Mouse (Mus musculus) embryonic facial prominence, embryonic 11.5 days (tissue): Measurements from ENCODE around the gene Flywch1. TPM values are rescaled to one million over a fixed set of nuclear protein-coding genes. Genes with fewer than 3 reads are reported as not detected.

Source experiments
- ATAC-seq: fragments of 200-750 bp; cut with Nextera tagmentation; replicated peaks from 2 replicates; pipeline ENCODE4 v1.8.0; 2017; ENCODE audit warnings: low read depth; ENCODE audit not compliant: insufficient number of reproducible peaks, low FRiP score, low TSS enrichment
- DNase-seq: peaks from one replicate; pipeline ENCODE4 v3.0.0-alpha.2; 2015; ENCODE audit warnings: low spot score
- H3K27ac ChIP-seq: fragments of 300-500 bp; sonication (generic); replicated peaks from 2 replicates; pipeline ENCODE4 v1.5.1; 2014; ENCODE audit warnings: mild to moderate bottlenecking, low read depth, low read length, control low read depth
- H3K27me3 ChIP-seq: fragments of 300-500 bp; sonication (generic); 2 replicates; pipeline ENCODE4 v1.6.1; 2014; ENCODE audit warnings: mild to moderate bottlenecking, low read length, moderate library complexity, mixed read lengths; ENCODE audit not compliant: control insufficient read depth, insufficient read depth
- H3K36me3 ChIP-seq: fragments of 300-500 bp; sonication (generic); replicated peaks from 2 replicates; pipeline ENCODE4 v1.6.1; 2014; ENCODE audit warnings: low read depth, mild to moderate bottlenecking, low read length, moderate library complexity, mixed read lengths; ENCODE audit not compliant: control insufficient read depth, insufficient read depth
- H3K4me1 ChIP-seq: fragments of 300-500 bp; sonication (generic); 2 replicates; pipeline ENCODE4 v1.6.1; 2014; ENCODE audit warnings: low read length, mixed read lengths; ENCODE audit not compliant: control insufficient read depth, insufficient read depth
- H3K4me2 ChIP-seq: fragments of 300-500 bp; sonication (generic); 2 replicates; pipeline ENCODE4 v1.6.1; 2014; ENCODE audit warnings: low read depth, mild to moderate bottlenecking, control low read depth, low read length, moderate library complexity
- H3K4me3 ChIP-seq: fragments of 300-500 bp; sonication (generic); 2 replicates; pipeline ENCODE4 v1.5.1; 2014; ENCODE audit warnings: low read depth, low read length, control low read depth
- H3K9ac ChIP-seq: fragments of 300-500 bp; sonication (generic); replicated peaks from 2 replicates; pipeline ENCODE4 v1.6.1; 2014; ENCODE audit warnings: mild to moderate bottlenecking, control low read depth, low read length
- H3K9me3 ChIP-seq: fragments of 300-500 bp; sonication (generic); replicated peaks from 2 replicates; pipeline ENCODE4 v1.6.1; 2016; ENCODE audit warnings: mild to moderate bottlenecking, low read length, inconsistent platforms, mixed read lengths; ENCODE audit not compliant: control insufficient read depth
- WGBS: fragments of 180-500 bp; shearing (Covaris S2); extraction: QIAGEN DNeasy Blood & Tissue Kit; methylation state at CpG from one replicate; pipeline ENCODE4 v1.1.7; 2014; 5-methylcytosine and 5-hydroxymethylcytosine counted together
- polyA plus RNA-seq: library from polyadenylated mRNA; unstranded; fragments of >200 nt; fragmentation: Nextera tagmentation; extraction: Ambion mirVana; gene quantifications from 2 replicates; pipeline ENCODE4 v1.2.1, GENCODE M21; 2014

Gene Flywch1
- polyA plus RNA-seq, 1 experiment from 2014 or later = 88.3 TPM

DNA sequence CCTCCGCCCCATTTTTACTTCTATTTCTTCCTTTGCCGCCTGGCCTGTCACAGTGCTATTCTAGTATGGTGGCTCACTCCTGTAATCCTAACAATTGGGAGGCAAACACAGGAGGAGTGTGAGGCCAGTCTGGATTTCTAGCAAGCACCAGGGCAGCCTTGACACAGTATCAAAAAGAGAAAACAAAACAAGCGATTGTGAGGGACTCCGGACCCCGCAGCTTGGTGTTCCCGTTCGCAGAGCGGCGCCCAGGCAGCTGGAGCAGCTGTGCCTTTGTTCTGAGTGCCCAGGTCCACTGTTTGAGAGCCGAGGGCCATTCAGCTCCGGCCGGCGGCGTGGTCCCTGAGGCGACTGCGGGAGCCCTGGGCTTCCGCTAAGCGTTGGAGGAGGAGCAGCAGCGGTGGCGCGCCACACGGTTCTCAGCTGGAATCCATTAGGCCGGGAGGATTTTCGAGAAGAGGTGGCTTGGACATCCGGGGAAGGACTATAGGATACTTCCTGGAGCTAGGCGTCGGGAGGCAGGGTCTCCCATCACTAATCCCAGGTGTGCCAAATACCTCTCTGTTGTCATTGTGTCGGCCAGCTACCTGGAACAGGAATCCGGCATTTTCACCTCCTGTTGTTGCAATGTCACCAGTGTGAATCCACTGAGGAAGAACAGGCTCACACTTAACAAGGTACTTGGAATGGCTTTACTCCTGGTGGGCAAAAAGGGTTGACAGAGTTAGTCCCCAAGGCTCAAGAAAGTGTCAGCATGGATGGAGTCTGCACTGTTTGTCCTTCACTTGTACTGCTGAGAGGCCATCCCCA lies 19.1 kb upstream of the Flywch1 start, which contains the start of gene Srrm2:
TSS of gene Srrm2 (plus strand) at position 264 of the 810 bp plus-strand sequence.
- Histone ChIP-seq H3K4me3 (peak within 1 kb of the TSS; percentile 34), H3K4me1 (no peaks in the 10 kb centered on the region), H3K27me3 (no peaks in the 10 kb centered on the region), H3K36me3 (no peaks in the 10 kb centered on the region), H3K9me3 (no peaks in the 10 kb centered on the region), H3K9ac (peak within 1 kb of the TSS; percentile 68), H3K4me2 (peak within 1 kb of the TSS; percentile 57), H3K27ac (peak within 1 kb of the TSS; percentile 87)
- peak; percentile 54 for ATAC-seq
- 1% methylated on average over 29 of the region's 29 CpGs for WGBS
- DNase-seq = peak; percentile 88

GRCm38 (mm10) chr17:23789749-23790268 lies 18.4 kb upstream of the Flywch1 start:
- Histone ChIP-seq H3K27ac (peak overlapping the region; percentile 87; the same call in 1 of the 2 replicates), H3K36me3 (no peaks in the 10 kb centered on the region), H3K9me3 (no peaks in the 10 kb centered on the region), H3K27me3 (no peaks in the 10 kb centered on the region), H3K4me1 (no peaks in the 10 kb centered on the region), H3K9ac (peak overlapping the region; percentile 68), H3K4me2 (peak overlapping the region; percentile 57), H3K4me3 (peak overlapping the region; percentile 34)
- DNase-seq (peak; percentile 8), ATAC-seq (no peak)
- WGBS = 11% methylated on average over 8 of the region's 8 CpGs

GRCm38 (mm10) chr17:23788973-23789372 lies 17.6 kb upstream of the Flywch1 start:
- Histone ChIP-seq H3K9ac (no peak overlapping the region), H3K27ac (no peak overlapping the region), H3K4me3 (no peak overlapping the region), H3K36me3 (no peaks in the 10 kb centered on the region), H3K4me2 (no peak overlapping the region), H3K27me3 (no peaks in the 10 kb centered on the region), H3K9me3 (no peaks in the 10 kb centered on the region), H3K4me1 (no peaks in the 10 kb centered on the region)
- ATAC-seq = no peak
- 90% methylated on average over 4 of the region's 4 CpGs for WGBS
- no peak for DNase-seq

DNA sequence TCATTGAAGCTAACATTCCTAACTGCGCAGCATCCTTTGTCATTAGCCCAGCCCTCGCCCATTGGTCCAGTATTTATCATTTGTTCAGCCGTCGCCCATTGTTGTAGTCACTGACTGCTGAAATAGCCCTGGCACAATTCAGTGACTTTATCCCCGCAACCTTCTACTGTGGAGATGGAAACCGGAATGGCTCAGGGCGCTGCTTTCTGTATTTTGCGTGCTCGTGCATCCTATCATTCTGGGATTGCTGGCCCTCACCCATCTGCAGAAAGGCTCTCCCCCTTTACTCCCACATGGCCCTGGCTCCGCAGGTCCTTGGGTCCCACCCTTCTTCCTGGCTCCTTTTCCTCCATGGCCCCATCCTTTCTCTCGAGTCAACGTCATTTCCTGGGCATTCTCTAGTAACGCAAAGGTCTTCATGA lies 15.1 kb upstream of the Flywch1 start:
- Histone ChIP-seq H3K36me3 (no peaks in the 10 kb centered on the region), H3K9ac (peak overlapping the region; percentile 33), H3K27ac (no peak overlapping the region), H3K9me3 (no peaks in the 10 kb centered on the region), H3K27me3 (no peaks in the 10 kb centered on the region), H3K4me3 (peak overlapping the region; percentile 62), H3K4me2 (peak overlapping the region; percentile 81), H3K4me1 (no peaks in the 10 kb centered on the region)
- DNase-seq (peak; percentile 53), ATAC-seq (no peak)
- 16% methylated on average over 13 of the region's 13 CpGs for WGBS

GRCm38 (mm10) chr17:23785561-23786471 lies 14.4 kb upstream of the Flywch1 start, which contains the start of gene Flywch2:
Gene Flywch2, minus strand, starts transcription at chr17:23786081.
- ATAC-seq (peak; percentile 71), DNase-seq (peak; percentile 89)
- 2% methylated on average over 43 of the region's 43 CpGs for WGBS
- no peak within 1 kb of the TSS for H3K27ac ChIP-seq
- no peaks in the 10 kb centered on the region for H3K4me1 ChIP-seq
- peak within 1 kb of the TSS; percentile 62 for H3K4me3 ChIP-seq
- no peaks in the 10 kb centered on the region for H3K36me3 ChIP-seq
- peak within 1 kb of the TSS; percentile 82 for H3K9ac ChIP-seq
- H3K4me2 ChIP-seq = peak within 1 kb of the TSS; percentile 81
- no peaks in the 10 kb centered on the region for H3K9me3 ChIP-seq
- no peaks in the 10 kb centered on the region for H3K27me3 ChIP-seq

GRCm38 (mm10) chr17:23783352-23783751 lies 11.9 kb upstream of the Flywch1 start:
- DNase-seq (no peak), ATAC-seq (no peak)

GRCm38 (mm10) chr17:23778447-23778846 lies 7.0 kb upstream of the Flywch1 start:
- Histone ChIP-seq H3K9ac (no peak overlapping the region), H3K4me1 (no peaks in the 10 kb centered on the region), H3K36me3 (no peaks in the 10 kb centered on the region), H3K4me3 (no peak overlapping the region), H3K9me3 (no peaks in the 10 kb centered on the region), H3K4me2 (no peak overlapping the region), H3K27ac (no peak overlapping the region), H3K27me3 (no peaks in the 10 kb centered on the region)
- DNase-seq = no peak
- WGBS = 50% methylated on average over 2 of the region's 2 CpGs
- ATAC-seq = no peak

More at GRCm38 (mm10) chr17:23783352-23783751, 11.9 kb upstream of the Flywch1 start:
- H3K36me3 ChIP-seq = no peaks in the 10 kb centered on the region
- H3K4me1 ChIP-seq = no peaks in the 10 kb centered on the region
- no peak overlapping the region for H3K4me2 ChIP-seq
- H3K9ac ChIP-seq = no peak overlapping the region
- no peak overlapping the region for H3K4me3 ChIP-seq
- no peak overlapping the region for H3K27ac ChIP-seq
- H3K9me3 ChIP-seq = no peaks in the 10 kb centered on the region
- H3K27me3 ChIP-seq = no peaks in the 10 kb centered on the region
